Mouse (Mus musculus) limb, embryonic 15.5 days (tissue): ENCODE measurements around the gene Map1lc3a. TPM values are rescaled to one million over a fixed set of nuclear protein-coding genes. Genes with fewer than 3 reads are reported as not detected.

Experiments
- ATAC-seq: fragments of 200-750 bp; cut with Nextera tagmentation; 2 replicates; pipeline ENCODE4 v1.8.0; 2017; ENCODE audit warnings: low read depth, moderate TSS enrichment; ENCODE audit not compliant: insufficient number of reproducible peaks, low FRiP score, low TSS enrichment
- H3K27ac ChIP-seq: fragments of 300-500 bp; sonication (generic); 2 replicates; pipeline ENCODE4 v1.5.1; 2015; ENCODE audit warnings: moderate library complexity, mild to moderate bottlenecking, inconsistent platforms
- H3K27me3 ChIP-seq: fragments of 300-500 bp; sonication (generic); 2 replicates; pipeline ENCODE4 v1.6.1; 2015; ENCODE audit warnings: inconsistent platforms
- H3K36me3 ChIP-seq: fragments of 300-500 bp; sonication (generic); 2 replicates; pipeline ENCODE4 v1.6.1; 2015; ENCODE audit warnings: inconsistent platforms
- H3K4me1 ChIP-seq: fragments of 300-500 bp; sonication (generic); 2 replicates; pipeline ENCODE4 v1.6.1; 2015; ENCODE audit warnings: inconsistent platforms
- H3K4me2 ChIP-seq: fragments of 300-500 bp; sonication (generic); 2 replicates; pipeline ENCODE4 v1.6.1; 2015; ENCODE audit warnings: mild to moderate bottlenecking, inconsistent platforms
- H3K4me3 ChIP-seq: fragments of 300-500 bp; sonication (generic); 2 replicates; pipeline ENCODE4 v1.5.1; 2015; ENCODE audit warnings: mild to moderate bottlenecking, inconsistent platforms
- H3K9ac ChIP-seq: fragments of 300-500 bp; sonication (generic); 2 replicates; pipeline ENCODE4 v1.6.1; 2015; ENCODE audit warnings: inconsistent platforms
- H3K9me3 ChIP-seq: fragments of 300-500 bp; sonication (generic); 2 replicates; pipeline ENCODE4 v1.6.1; 2016; ENCODE audit warnings: inconsistent platforms
- WGBS: fragments of 180-500 bp; shearing (Covaris S2); methylation state at CpG from one replicate; pipeline ENCODE4 v1.1.7; 2015; 5-methylcytosine and 5-hydroxymethylcytosine counted together
- polyA plus RNA-seq: library from polyadenylated mRNA; unstranded; fragments of >200 nt; fragmentation: Nextera tagmentation; extraction: Ambion mirVana; gene quantifications from 2 replicates; pipeline ENCODE4 v1.2.1, GENCODE M21; 2015

The Map1lc3a gene
- polyA plus RNA-seq, 1 experiment from 2014 or later: 220 TPM

- Histone ChIP-seq H3K9me3 (no peaks in the 10 kb centered on the region), H3K27me3 (no peaks in the 10 kb centered on the region), H3K4me1 (peaks cover 9% of the 10 kb centered on the region), H3K4me2 (no peak overlapping the region), H3K9ac (no peak overlapping the region), H3K4me3 (no peak overlapping the region), H3K36me3 (no peaks in the 10 kb centered on the region), H3K27ac (no peak overlapping the region)
- ATAC-seq: no peak
- 81% methylated on average over 6 of the region's 6 CpGs for WGBS
Measured at GRCm38 (mm10) chr2:155271957-155272356, 4.1 kb upstream of the Map1lc3a start.

GRCm38 (mm10) chr2:155272396-155273170 lies 3.5 kb upstream of the Map1lc3a start:
- Histone ChIP-seq H3K4me1 (peaks cover 15% of the 10 kb centered on the region), H3K27ac (no peak overlapping the region), H3K36me3 (no peaks in the 10 kb centered on the region), H3K27me3 (no peaks in the 10 kb centered on the region), H3K9ac (no peak overlapping the region), H3K4me2 (no peak overlapping the region), H3K4me3 (no peak overlapping the region), H3K9me3 (no peaks in the 10 kb centered on the region)
- 59% methylated on average over 10 of the region's 10 CpGs for WGBS
- ATAC-seq: no peak

GRCm38 (mm10) chr2:155273603-155274002 lies 2.5 kb upstream of the Map1lc3a start:
- Histone ChIP-seq H3K9ac (no peak overlapping the region), H3K9me3 (no peaks in the 10 kb centered on the region), H3K4me3 (no peak overlapping the region), H3K27ac (no peak overlapping the region), H3K36me3 (no peaks in the 10 kb centered on the region; the same call in 1 of the 2 replicates), H3K4me2 (no peak overlapping the region), H3K4me1 (peaks cover 17% of the 10 kb centered on the region), H3K27me3 (no peaks in the 10 kb centered on the region)
- 89% methylated on average over 8 of the region's 8 CpGs for WGBS
- no peak for ATAC-seq

GRCm38 (mm10) chr2:155276621-155277175 lies 601 bp downstream of the Map1lc3a start:
- Histone ChIP-seq H3K4me2 (peak overlapping the region; percentile 72), H3K27me3 (no peaks in the 10 kb centered on the region), H3K4me3 (peak overlapping the region; percentile 98), H3K36me3 (peaks cover 14% of the 10 kb centered on the region), H3K27ac (peak overlapping the region; percentile 95), H3K4me1 (peaks cover 17% of the 10 kb centered on the region), H3K9ac (peak overlapping the region; percentile 97), H3K9me3 (no peaks in the 10 kb centered on the region)
- 2% methylated on average over 35 of the region's 49 CpGs for WGBS
- peak; percentile 84 for ATAC-seq

- no peak for ATAC-seq
- H3K27me3 ChIP-seq: no peaks in the 10 kb centered on the region
- no peaks in the 10 kb centered on the region for H3K9me3 ChIP-seq
- H3K27ac ChIP-seq: no peak overlapping the region
- H3K36me3 ChIP-seq: peaks cover 14% of the 10 kb centered on the region
- no peak overlapping the region for H3K9ac ChIP-seq
- WGBS: 76% methylated on average over 2 of the region's 2 CpGs
- no peak overlapping the region for H3K4me3 ChIP-seq
- H3K4me1 ChIP-seq: peaks cover 17% of the 10 kb centered on the region
- H3K4me2 ChIP-seq: peak overlapping the region; percentile 72
Measured at GRCm38 (mm10) chr2:155277721-155278120, 1.6 kb downstream of the Map1lc3a start.

GRCm38 (mm10) chr2:155278361-155278760 lies 2.3 kb downstream of the Map1lc3a start:
- H3K36me3 ChIP-seq: peaks cover 14% of the 10 kb centered on the region
- H3K27ac ChIP-seq: no peak overlapping the region
- no peak overlapping the region for H3K4me3 ChIP-seq
- no peaks in the 10 kb centered on the region for H3K9me3 ChIP-seq
- H3K27me3 ChIP-seq: no peaks in the 10 kb centered on the region
- ATAC-seq: no peak
- peaks cover 17% of the 10 kb centered on the region for H3K4me1 ChIP-seq
- no peak overlapping the region for H3K4me2 ChIP-seq
- 88% methylated on average over 7 of the region's 7 CpGs for WGBS
- no peak overlapping the region for H3K9ac ChIP-seq

- H3K36me3 ChIP-seq: peaks cover 19% of the 10 kb centered on the region
- no peaks in the 10 kb centered on the region for H3K27me3 ChIP-seq
- ATAC-seq: no peak
- H3K4me1 ChIP-seq: peaks cover 17% of the 10 kb centered on the region
- 94% methylated on average over 4 of the region's 4 CpGs for WGBS
- H3K27ac ChIP-seq: no peak overlapping the region
- no peak overlapping the region for H3K4me3 ChIP-seq
- no peak overlapping the region for H3K9ac ChIP-seq
- H3K9me3 ChIP-seq: no peaks in the 10 kb centered on the region
- H3K4me2 ChIP-seq: no peak overlapping the region
Measured at GRCm38 (mm10) chr2:155279163-155279562, 3.1 kb downstream of the Map1lc3a start.

GRCm38 (mm10) chr2:155280116-155280515 lies 4.0 kb downstream of the Map1lc3a start:
- no peak overlapping the region for H3K27ac ChIP-seq
- no peaks in the 10 kb centered on the region for H3K9me3 ChIP-seq
- no peak for ATAC-seq
- peaks cover 26% of the 10 kb centered on the region for H3K36me3 ChIP-seq
- no peak overlapping the region for H3K9ac ChIP-seq
- H3K4me1 ChIP-seq: peaks cover 17% of the 10 kb centered on the region
- H3K4me2 ChIP-seq: no peak overlapping the region
- H3K27me3 ChIP-seq: no peaks in the 10 kb centered on the region
- H3K4me3 ChIP-seq: no peak overlapping the region
- 63% methylated on average over 2 of the region's 2 CpGs for WGBS

- H3K9ac ChIP-seq: no peak overlapping the region
- H3K4me1 ChIP-seq: no peaks in the 10 kb centered on the region
- H3K27me3 ChIP-seq: no peaks in the 10 kb centered on the region
- peaks cover 37% of the 10 kb centered on the region for H3K36me3 ChIP-seq
- no peak overlapping the region for H3K4me3 ChIP-seq
- WGBS: 84% methylated on average over 4 of the region's 4 CpGs
- ATAC-seq: no peak
- H3K27ac ChIP-seq: no peak overlapping the region
- no peak overlapping the region for H3K4me2 ChIP-seq
- H3K9me3 ChIP-seq: no peaks in the 10 kb centered on the region
Measured at GRCm38 (mm10) chr2:155283793-155284192, 7.7 kb downstream of the Map1lc3a start.

GRCm38 (mm10) chr2:155284647-155285046 lies 8.6 kb downstream of the Map1lc3a start:
- Histone ChIP-seq H3K36me3 (peaks cover 34% of the 10 kb centered on the region), H3K9me3 (no peaks in the 10 kb centered on the region), H3K4me3 (no peak overlapping the region), H3K27me3 (no peaks in the 10 kb centered on the region), H3K4me1 (no peaks in the 10 kb centered on the region), H3K4me2 (no peak overlapping the region), H3K9ac (no peak overlapping the region), H3K27ac (no peak overlapping the region)
- WGBS: 77% methylated on average over 7 of the region's 7 CpGs
- no peak for ATAC-seq

GRCm38 (mm10) chr2:155285744-155286143 lies 9.6 kb downstream of the Map1lc3a start:
- Histone ChIP-seq H3K27ac (no peak overlapping the region), H3K9ac (no peak overlapping the region), H3K4me1 (no peaks in the 10 kb centered on the region), H3K4me3 (no peak overlapping the region), H3K4me2 (no peak overlapping the region), H3K9me3 (no peaks in the 10 kb centered on the region), H3K27me3 (no peaks in the 10 kb centered on the region), H3K36me3 (peaks cover 37% of the 10 kb centered on the region)
- 75% methylated on average over 6 of the region's 6 CpGs for WGBS
- ATAC-seq: no peak

- no peak overlapping the region for H3K9ac ChIP-seq
- no peak overlapping the region for H3K4me3 ChIP-seq
- H3K9me3 ChIP-seq: no peaks in the 10 kb centered on the region
- no peaks in the 10 kb centered on the region for H3K4me1 ChIP-seq
- no peak for ATAC-seq
- no peak overlapping the region for H3K27ac ChIP-seq
- WGBS: 87% methylated on average over 4 of the region's 4 CpGs
- H3K27me3 ChIP-seq: no peaks in the 10 kb centered on the region
- H3K36me3 ChIP-seq: peaks cover 50% of the 10 kb centered on the region
- no peak overlapping the region for H3K4me2 ChIP-seq
Measured at GRCm38 (mm10) chr2:155287456-155288250, 11.6 kb downstream of the Map1lc3a start.
